Mouse (Mus musculus) megakaryocyte, embryonic 14.5 days (primary cell): ENCODE measurements around the gene Pfn3. TPM values are rescaled to one million over a fixed set of nuclear protein-coding genes. Genes with fewer than 3 reads are reported as not detected.

Experiments used
- H3K27me3 ChIP-seq: replicated peaks from 2 replicates; pipeline ENCODE3; 2012; ENCODE audit warnings: inconsistent platforms
- H3K36me3 ChIP-seq: replicated peaks from 2 replicates; pipeline ENCODE3; 2012; ENCODE audit warnings: low read length, inconsistent platforms, mixed read lengths
- H3K4me1 ChIP-seq: 2 replicates; pipeline ENCODE4 v1.6.1; 2012; ENCODE audit warnings: inconsistent platforms
- H3K4me3 ChIP-seq: replicated peaks from 2 replicates; pipeline ENCODE3; 2012; ENCODE audit warnings: moderate library complexity, mild to moderate bottlenecking, inconsistent platforms
- H3K9me3 ChIP-seq: 2 replicates; pipeline ENCODE4 v1.6.1; 2012; ENCODE audit warnings: inconsistent platforms
- FLI1 ChIP-seq: IDR thresholded peaks from 2 replicates; pipeline ENCODE4 v1.6.1; 2012; ENCODE audit warnings: low read length, inconsistent platforms, mixed read lengths
- GATA1 ChIP-seq: IDR thresholded peaks from 3 replicates; pipeline ENCODE4 v1.6.1; 2012; ENCODE audit warnings: mixed read lengths, low read length, inconsistent platforms, borderline replicate concordance
- polyA plus RNA-seq: library from polyadenylated mRNA; stranded (reverse); fragments of >175 nt; gene quantifications from 2 replicates; pipeline ENCODE4 v1.2.3, GENCODE M21; 2012; ENCODE audit warnings: low replicate concordance; ENCODE audit not compliant: insufficient read depth

Pfn3 gene
- polyA plus RNA-seq, 1 experiment: not detected

DNA sequence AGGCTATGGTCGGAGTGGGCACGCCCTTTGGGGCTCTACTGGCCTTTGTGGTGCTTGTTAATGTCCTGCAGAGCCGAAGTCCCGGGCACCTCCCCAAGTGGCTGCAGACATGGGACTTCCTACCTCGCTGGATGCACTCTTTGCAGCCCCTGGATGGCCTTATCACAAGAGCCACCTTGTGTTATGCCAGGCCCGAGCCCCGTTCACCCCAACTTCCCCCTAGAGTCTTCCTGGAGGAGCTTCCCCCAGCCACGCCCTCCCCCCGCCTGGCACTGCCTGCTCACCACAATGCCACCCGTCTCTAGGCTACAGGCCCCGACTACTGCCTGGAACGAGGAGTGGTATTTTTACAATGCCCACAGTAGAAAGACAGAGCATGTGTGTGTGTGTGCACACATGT is 1.7 kb downstream of the Pfn3 start:
- Histone ChIP-seq H3K9me3 (peaks cover 9% of the 10 kb centered on the region; the same call in 1 of the 2 replicates), H3K36me3 (no peaks in the 10 kb centered on the region), H3K27me3 (peaks cover 77% of the 10 kb centered on the region), H3K4me1 (peaks cover 34% of the 10 kb centered on the region), H3K4me3 (peak overlapping the region; percentile 83)
- TF ChIP-seq FLI1 (no peak), GATA1 (no peak)

- H3K9me3 ChIP-seq: peaks cover 9% of the 10 kb centered on the region; the same call in 1 of the 2 replicates
- peak overlapping the region; percentile 83 for H3K4me3 ChIP-seq
- H3K36me3 ChIP-seq: no peaks in the 10 kb centered on the region
- peaks cover 77% of the 10 kb centered on the region for H3K27me3 ChIP-seq
- H3K4me1 ChIP-seq: peaks cover 28% of the 10 kb centered on the region
- no peak for TF ChIP-seq GATA1
- no peak for TF ChIP-seq FLI1
Observed at GRCm38 (mm10) chr13:55412643-55413307, 2.3 kb downstream of the Pfn3 start.

DNA sequence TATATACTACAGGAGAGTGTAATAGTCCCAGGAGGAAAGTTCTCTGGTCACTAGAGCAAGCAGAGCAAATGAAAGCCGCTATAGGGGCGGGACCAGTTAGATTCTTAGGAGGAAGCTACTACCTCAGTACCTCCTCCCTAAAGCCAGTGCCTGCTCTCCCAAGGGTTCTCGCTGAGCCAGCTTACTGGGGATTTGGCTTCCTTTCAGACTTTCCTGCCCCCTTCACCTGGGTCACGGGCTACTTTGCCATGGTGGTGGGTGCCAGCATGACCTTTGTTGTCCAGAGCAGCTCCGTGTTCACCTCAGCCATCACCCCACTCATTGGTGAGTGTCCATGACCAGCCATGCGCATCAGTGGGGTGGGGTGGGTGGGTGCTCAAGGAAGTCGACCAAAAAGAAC is 3.2 kb downstream of the Pfn3 start:
- no peak for TF ChIP-seq GATA1
- TF ChIP-seq FLI1: no peak
- Histone ChIP-seq H3K4me1 (peaks cover 26% of the 10 kb centered on the region), H3K36me3 (no peaks in the 10 kb centered on the region), H3K9me3 (peaks cover 9% of the 10 kb centered on the region; the same call in 1 of the 2 replicates), H3K27me3 (peaks cover 77% of the 10 kb centered on the region), H3K4me3 (no peak overlapping the region)

GRCm38 (mm10) chr13:55408546-55409120 is 6.4 kb downstream of the Pfn3 start:
- H3K9me3 ChIP-seq: 0 out of 2 replicates have a peak, but pooled peaks cover 2% of the 10 kb centered on the region
- peaks cover 44% of the 10 kb centered on the region for H3K4me1 ChIP-seq
- TF ChIP-seq FLI1 (no peak), GATA1 (no peak)
- no peak overlapping the region for H3K4me3 ChIP-seq
- H3K36me3 ChIP-seq: no peaks in the 10 kb centered on the region
- peaks cover 91% of the 10 kb centered on the region for H3K27me3 ChIP-seq

DNA sequence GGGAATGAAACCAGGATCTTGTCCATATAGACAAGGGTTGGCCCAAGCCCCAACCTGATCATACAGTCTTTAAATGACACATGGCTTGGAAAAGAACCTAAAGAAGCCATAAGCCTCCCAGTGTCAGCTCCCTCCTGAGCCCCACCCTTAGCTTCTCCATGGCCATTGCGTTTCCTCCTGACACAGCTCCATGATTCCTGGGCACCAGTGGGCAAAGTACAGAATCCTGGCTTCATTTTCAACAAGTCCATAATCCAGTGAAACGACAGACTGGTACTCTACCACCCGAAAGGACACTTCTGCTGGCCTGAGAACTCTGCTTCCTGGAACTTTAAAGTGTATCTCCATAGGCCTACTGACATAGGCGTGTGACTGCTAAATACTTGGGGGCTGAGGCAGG is 7.7 kb downstream of the Pfn3 start:
- H3K27me3 ChIP-seq: peaks cover 93% of the 10 kb centered on the region
- H3K4me1 ChIP-seq: peaks cover 31% of the 10 kb centered on the region
- TF ChIP-seq GATA1 (no peak), FLI1 (no peak)
- 0 out of 2 replicates have a peak, but pooled peaks cover 2% of the 10 kb centered on the region for H3K9me3 ChIP-seq
- H3K36me3 ChIP-seq: no peaks in the 10 kb centered on the region
- no peak overlapping the region for H3K4me3 ChIP-seq

DNA sequence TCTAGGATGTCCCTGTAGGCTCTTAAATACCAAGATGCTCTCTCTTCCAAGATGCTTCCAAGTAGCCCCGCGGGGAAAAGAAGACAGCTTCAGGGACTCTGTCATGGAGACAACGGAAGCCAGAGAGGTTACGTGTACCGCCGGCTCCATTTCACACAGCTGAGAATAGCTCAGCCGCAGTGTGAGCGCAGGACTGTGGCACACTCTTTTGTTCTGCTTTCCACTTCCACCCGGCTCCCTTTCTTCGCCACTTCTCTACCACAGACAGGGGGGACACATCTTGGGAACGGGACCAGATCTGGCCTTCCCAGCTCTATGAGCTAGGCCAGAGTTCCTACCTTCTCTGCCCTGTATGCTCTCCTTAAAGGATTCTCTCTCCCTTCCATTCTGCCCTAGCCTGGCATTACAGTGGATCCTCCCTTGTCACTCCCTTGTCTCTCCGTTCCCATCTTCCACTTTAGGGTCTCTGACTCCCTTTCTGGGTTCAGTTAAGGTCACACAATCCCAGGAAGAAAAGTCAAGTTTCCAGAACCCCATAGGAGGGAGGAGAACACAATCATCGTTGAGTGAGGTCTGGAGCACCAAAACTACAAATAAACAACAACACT is 9.1 kb downstream of the Pfn3 start:
- Histone ChIP-seq H3K4me1 (peaks cover 29% of the 10 kb centered on the region), H3K27me3 (peaks cover 95% of the 10 kb centered on the region), H3K4me3 (peak overlapping the region; percentile 86), H3K36me3 (no peaks in the 10 kb centered on the region), H3K9me3 (0 out of 2 replicates have a peak, but pooled peaks cover 2% of the 10 kb centered on the region)
- no peak for TF ChIP-seq FLI1

DNA sequence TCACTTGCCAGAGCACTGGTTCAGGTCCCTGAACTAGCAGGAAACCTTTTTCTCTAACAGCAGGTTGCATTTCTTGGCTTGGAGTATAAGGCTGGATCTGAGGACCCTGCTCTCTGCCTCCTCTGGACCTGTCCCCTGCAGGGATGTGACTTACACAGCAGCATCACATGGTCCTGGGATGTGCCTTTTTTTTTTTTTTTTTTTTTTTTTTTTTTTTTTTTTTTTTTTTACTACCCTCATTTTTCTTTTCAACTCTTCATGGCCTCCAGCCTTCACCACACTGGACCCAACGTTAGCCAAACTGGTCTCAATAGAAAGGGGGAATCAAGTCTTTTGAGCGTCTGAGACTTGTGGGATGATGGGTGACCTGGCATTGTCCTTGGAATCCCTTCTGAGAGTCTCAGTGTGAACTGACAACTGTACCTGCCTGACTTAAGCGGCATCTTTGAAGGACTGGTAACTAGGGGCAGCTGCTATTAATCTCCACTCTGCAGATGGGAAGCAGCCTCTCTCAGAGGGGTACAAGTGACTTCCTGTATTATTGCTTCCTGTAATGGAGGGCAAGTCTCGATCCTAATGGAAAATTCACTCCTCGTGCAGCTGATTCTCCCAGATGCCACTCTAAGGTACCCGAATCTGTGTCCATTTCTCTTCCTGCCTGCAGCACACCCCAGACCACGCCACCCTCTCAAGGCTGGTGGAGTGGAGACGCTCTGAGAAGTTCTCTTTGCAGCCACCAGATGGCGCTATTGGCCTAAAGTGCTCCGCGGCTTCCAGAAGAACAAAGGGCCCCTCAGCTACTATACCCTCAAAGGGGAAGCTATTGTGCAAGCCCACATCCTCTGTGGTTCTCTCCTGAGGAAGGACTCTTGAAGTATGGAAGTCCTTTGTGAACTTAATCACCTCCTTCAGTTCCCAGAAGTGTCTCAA is 9.9 kb downstream of the Pfn3 start:
- TF ChIP-seq GATA1: no peak
- no peak for TF ChIP-seq FLI1
- H3K9me3 ChIP-seq: 0 out of 2 replicates have a peak, but pooled peaks cover 2% of the 10 kb centered on the region
- H3K4me3 ChIP-seq: peak overlapping the region; percentile 86
- H3K27me3 ChIP-seq: peaks cover 95% of the 10 kb centered on the region
- peaks cover 32% of the 10 kb centered on the region for H3K4me1 ChIP-seq
- H3K36me3 ChIP-seq: no peaks in the 10 kb centered on the region

DNA sequence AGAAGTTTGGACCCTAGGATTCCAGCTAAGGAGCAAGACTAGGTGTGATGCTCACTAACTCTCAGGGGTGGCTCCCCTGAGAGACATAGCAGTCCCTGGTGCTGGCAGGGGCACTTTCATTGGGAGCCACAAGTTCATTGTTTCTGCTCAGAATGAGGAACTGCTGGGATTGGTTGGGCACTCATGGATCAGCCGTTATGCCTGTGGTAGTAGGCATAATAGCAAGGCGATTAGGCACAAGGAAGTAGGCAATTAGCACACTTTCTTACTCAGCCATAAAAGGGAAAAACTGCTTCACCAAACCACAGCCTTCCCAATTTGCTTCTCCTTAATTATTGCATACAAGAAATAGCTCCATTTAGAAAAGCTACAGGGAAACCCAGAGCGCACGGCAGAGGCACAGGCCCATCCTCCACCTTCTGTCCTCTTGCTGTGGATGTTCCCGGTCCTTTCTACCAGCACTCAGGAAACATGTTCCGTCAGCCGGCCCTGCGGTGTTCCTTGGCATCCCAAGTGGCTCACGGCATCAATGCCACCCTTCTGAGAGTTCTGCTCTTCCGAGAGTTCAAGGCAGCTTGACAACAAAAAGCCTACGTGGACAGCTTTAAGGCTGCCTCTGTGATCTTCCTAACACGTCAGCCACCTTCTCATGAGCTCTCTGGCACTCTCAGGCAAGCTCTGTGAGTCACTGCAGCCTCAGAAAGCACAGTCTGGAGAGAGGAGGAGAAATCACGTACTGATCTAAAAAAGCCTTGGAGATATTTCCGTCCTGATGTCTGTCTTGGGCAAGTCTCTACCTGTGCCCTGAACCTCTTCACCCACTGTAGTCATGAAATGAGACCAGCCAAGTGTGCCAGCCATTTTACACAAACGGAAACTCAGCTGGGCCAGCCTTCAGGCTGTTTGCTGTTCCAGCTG is 10.8 kb downstream of the Pfn3 start:
- Histone ChIP-seq H3K27me3 (peaks cover 95% of the 10 kb centered on the region), H3K4me3 (no peak overlapping the region), H3K36me3 (no peaks in the 10 kb centered on the region), H3K9me3 (no peaks in the 10 kb centered on the region), H3K4me1 (peaks cover 40% of the 10 kb centered on the region)
- TF ChIP-seq FLI1: no peak
- TF ChIP-seq GATA1: no peak
